Mouse (Mus musculus) intestine, embryonic 16.5 days (tissue): ENCODE results near the gene Otx1. TPM values are rescaled to one million over a fixed set of nuclear protein-coding genes. Genes with fewer than 3 reads are reported as not detected.
A peak's percentile ranks its signal among the peaks of the same experiment; 100 is the strongest.

Source experiments
- ATAC-seq: fragments of 200-750 bp; cut with Nextera tagmentation; 2 replicates; pipeline ENCODE4 v1.8.0; 2017; ENCODE audit warnings: moderate TSS enrichment, moderate library complexity
- H3K27ac ChIP-seq: fragments of 300-500 bp; sonication (generic); 2 replicates; pipeline ENCODE4 v1.5.1; 2014; ENCODE audit warnings: mild to moderate bottlenecking, low read length
- H3K27me3 ChIP-seq: fragments of 300-500 bp; sonication (generic); replicated peaks from 2 replicates; pipeline ENCODE4 v1.6.1; 2014; ENCODE audit warnings: low read length, control low read depth, mixed read lengths; ENCODE audit not compliant: control insufficient read depth, insufficient read depth
- H3K36me3 ChIP-seq: fragments of 300-500 bp; sonication (generic); 2 replicates; pipeline ENCODE4 v1.6.1; 2014; ENCODE audit warnings: low read length, control low read depth; ENCODE audit not compliant: control insufficient read depth, insufficient read depth
- H3K4me1 ChIP-seq: fragments of 300-500 bp; sonication (generic); 2 replicates; pipeline ENCODE4 v1.6.1; 2014; ENCODE audit warnings: low read length, control low read depth, mixed read lengths; ENCODE audit not compliant: control insufficient read depth, insufficient read depth
- H3K4me2 ChIP-seq: fragments of 300-500 bp; sonication (generic); 2 replicates; pipeline ENCODE4 v1.6.1; 2014; ENCODE audit warnings: low read depth, low read length, control low read depth
- H3K4me3 ChIP-seq: fragments of 300-500 bp; sonication (generic); 2 replicates; pipeline ENCODE4 v1.5.1; 2014; ENCODE audit warnings: mild to moderate bottlenecking, low read length
- H3K9ac ChIP-seq: fragments of 300-500 bp; sonication (generic); 2 replicates; pipeline ENCODE4 v1.6.1; 2014; ENCODE audit warnings: low read depth, low read length
- H3K9me3 ChIP-seq: fragments of 300-500 bp; sonication (generic); 2 replicates; pipeline ENCODE4 v1.6.1; 2016; ENCODE audit warnings: low read length, control low read depth; ENCODE audit not compliant: control insufficient read depth
- WGBS: fragments of 180-500 bp; shearing (Covaris S2); extraction: QIAGEN DNeasy Blood & Tissue Kit; methylation state at CpG from one replicate; pipeline ENCODE4 v1.1.7; 2014; 5-methylcytosine and 5-hydroxymethylcytosine counted together
- polyA plus RNA-seq: library from polyadenylated mRNA; unstranded; fragments of >200 nt; fragmentation: Nextera tagmentation; extraction: Ambion mirVana; gene quantifications from 2 replicates; pipeline ENCODE4 v1.2.1, GENCODE M21; 2015

Gene Otx1
- polyA plus RNA-seq, 1 experiment from 2014 or later: not detected

DNA sequence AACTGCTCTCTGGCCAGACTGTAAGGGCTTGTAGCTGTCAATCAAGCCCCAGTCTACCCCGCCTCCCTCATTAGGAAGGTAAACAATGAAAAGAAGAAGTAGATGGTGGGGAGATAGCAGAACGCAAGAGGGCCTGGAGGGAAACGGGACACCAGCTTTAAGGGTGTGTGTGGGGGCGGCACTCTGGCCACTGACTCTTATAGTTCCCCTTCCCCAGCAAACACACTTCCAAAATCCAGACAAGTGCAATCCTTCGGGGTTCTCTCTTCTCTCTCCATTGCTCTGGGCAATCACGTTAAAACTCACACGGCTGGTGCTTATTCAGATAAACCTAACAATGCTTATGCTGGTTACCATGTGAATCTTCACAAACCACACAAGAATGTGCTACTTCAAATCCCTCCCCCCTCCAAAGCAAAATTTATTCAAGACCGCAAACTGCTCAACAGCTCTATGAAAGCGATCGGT lies 5.5 kb upstream of the Otx1 start:
- H3K27me3 ChIP-seq: peaks cover 44% of the 10 kb centered on the region

DNA sequence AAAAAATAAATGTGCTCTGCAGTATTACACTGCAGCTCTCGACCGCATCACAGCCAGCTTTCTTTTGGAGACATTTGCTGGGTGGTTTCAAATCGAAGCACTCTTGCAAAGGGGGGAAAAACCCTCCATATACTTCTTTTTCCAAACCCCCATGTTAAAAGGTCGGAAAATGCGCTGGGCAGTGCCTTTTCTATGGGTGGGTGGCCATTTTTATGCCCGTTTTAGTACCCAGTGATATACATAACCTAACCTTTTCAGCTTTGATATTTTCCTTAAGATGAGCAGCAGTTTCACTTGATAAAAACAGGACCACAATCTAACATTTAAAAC lies 5.0 kb upstream of the Otx1 start:
- 26% methylated on average over 6 of the region's 6 CpGs for WGBS
- ATAC-seq: no peak
- H3K27ac ChIP-seq: no peak overlapping the region
- peaks cover 4% of the 10 kb centered on the region; the same call in 1 of the 2 replicates for H3K4me1 ChIP-seq
- no peak overlapping the region for H3K4me2 ChIP-seq
- no peaks in the 10 kb centered on the region for H3K36me3 ChIP-seq
- H3K9me3 ChIP-seq: no peaks in the 10 kb centered on the region
- H3K9ac ChIP-seq: no peak overlapping the region
- no peak overlapping the region for H3K4me3 ChIP-seq
- H3K27me3 ChIP-seq: peaks cover 45% of the 10 kb centered on the region

More for the DNA sequence above, 5.5 kb upstream of the Otx1 start:
- no peak overlapping the region for H3K4me2 ChIP-seq
- H3K9ac ChIP-seq: no peak overlapping the region
- peaks cover 4% of the 10 kb centered on the region; the same call in 1 of the 2 replicates for H3K4me1 ChIP-seq
- WGBS: 18% methylated on average over 10 of the region's 10 CpGs
- H3K36me3 ChIP-seq: no peaks in the 10 kb centered on the region
- no peaks in the 10 kb centered on the region for H3K9me3 ChIP-seq
- no peak for ATAC-seq
- no peak overlapping the region for H3K4me3 ChIP-seq
- no peak overlapping the region for H3K27ac ChIP-seq

DNA sequence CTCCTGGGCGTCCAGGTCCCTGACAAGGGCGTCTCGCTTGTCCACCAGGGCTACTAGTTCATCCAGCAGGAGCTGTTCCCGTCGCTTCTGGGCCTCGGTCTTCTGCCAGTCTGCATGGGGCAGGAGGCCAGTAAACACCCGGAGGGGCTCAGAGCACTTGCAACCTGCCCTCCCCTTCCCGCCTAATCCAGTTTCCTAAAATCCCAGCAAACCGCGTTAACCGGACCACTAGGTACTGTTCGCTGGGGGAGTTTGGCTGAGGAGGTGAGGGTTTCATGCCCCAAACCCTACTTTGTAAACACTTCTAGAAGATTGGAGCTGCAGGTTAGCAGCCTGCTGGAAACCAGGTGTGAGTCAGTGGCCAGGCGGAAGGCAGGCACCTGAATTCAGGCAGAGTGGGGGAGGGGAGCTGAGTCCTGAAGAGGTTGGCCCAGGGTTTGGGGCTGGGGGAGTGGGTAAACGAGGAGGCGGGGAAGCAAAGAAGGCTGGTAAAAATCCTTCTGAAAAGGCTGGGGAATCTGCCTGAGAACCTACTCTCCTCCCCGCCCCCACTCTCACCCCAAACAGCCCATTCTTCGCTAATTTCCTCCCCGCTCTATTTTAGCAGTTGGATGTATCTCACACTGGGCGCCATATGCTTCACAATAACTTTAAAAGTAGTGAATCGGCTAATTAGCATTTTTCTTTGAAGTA lies 4.5 kb upstream of the Otx1 start:
- peaks cover 4% of the 10 kb centered on the region; the same call in 1 of the 2 replicates for H3K4me1 ChIP-seq
- no peak overlapping the region for H3K27ac ChIP-seq
- H3K9ac ChIP-seq: no peak overlapping the region
- no peak overlapping the region for H3K4me3 ChIP-seq
- no peaks in the 10 kb centered on the region for H3K9me3 ChIP-seq
- H3K36me3 ChIP-seq: no peaks in the 10 kb centered on the region
- peaks cover 46% of the 10 kb centered on the region for H3K27me3 ChIP-seq
- no peak overlapping the region for H3K4me2 ChIP-seq
- no peak for ATAC-seq
- WGBS: 31% methylated on average over 20 of the region's 20 CpGs

DNA sequence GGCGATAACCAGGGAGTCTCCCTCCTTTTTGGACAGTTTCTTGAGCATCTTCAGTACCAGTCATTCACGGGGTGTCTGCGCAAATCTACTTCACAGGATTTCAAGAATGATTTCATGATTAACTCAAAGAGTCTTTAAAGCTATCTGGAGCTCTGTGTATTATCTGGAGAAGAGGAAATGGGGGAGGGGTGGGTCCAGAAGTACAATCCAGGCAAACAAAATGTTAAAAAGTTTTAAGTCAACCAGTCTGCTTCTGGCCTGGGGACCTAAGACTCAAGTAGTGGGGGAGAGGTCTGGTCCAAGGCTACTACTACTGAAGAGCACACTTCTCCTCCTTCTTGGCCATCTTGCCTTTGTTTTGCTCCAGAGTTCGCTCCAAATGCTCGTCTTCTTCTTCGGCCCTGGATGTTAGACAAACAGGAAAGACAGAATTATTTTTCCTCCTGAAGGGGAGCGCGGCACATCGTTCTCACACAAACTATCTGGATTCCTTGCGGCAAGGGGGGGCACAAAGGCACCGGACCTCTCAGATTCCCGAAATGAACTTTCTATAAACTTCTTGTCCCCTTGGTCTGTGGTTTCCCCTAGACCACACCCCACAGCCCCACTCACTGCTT lies 3.9 kb upstream of the Otx1 start:
- WGBS: 57% methylated on average over 12 of the region's 12 CpGs
- Histone ChIP-seq H3K9ac (no peak overlapping the region), H3K27ac (no peak overlapping the region), H3K27me3 (peaks cover 52% of the 10 kb centered on the region), H3K4me1 (peaks cover 10% of the 10 kb centered on the region), H3K36me3 (no peaks in the 10 kb centered on the region), H3K4me2 (no peak overlapping the region), H3K4me3 (no peak overlapping the region), H3K9me3 (no peaks in the 10 kb centered on the region)
- ATAC-seq: no peak

DNA sequence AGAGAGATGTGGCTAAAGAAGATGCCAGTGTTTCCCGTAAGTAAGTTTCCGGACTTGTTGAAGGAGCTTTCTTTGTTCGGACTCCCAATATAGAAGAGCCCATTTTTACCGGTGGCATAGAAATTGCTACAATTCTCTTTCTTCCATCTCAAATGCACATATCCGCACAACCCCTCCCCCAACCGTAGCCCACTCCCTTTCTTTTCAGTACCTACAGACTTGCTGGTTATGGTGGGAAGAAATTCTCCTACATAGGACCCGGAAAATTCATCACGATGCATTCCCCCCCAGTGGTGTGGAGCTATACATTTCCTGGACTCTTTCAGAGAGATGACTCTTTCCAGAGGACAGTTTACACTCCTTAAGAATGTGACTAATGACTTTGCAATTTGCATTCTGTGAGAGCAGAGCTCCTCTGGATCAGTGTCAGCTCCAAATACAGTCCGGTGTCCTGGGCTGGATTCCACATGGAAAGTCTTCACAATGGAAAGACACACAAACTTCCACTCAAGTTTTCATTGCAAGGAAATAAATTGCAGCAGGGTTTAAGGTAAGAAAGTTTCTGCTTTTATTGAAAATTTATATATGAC lies 2.7 kb upstream of the Otx1 start:
- H3K4me2 ChIP-seq: no peak overlapping the region
- no peak overlapping the region for H3K27ac ChIP-seq
- no peak overlapping the region for H3K9ac ChIP-seq
- WGBS: 41% methylated on average over 9 of the region's 9 CpGs
- H3K4me1 ChIP-seq: peaks cover 18% of the 10 kb centered on the region
- no peak overlapping the region for H3K4me3 ChIP-seq
- H3K27me3 ChIP-seq: peaks cover 61% of the 10 kb centered on the region
- H3K36me3 ChIP-seq: no peaks in the 10 kb centered on the region
- no peaks in the 10 kb centered on the region for H3K9me3 ChIP-seq
- ATAC-seq: no peak

DNA sequence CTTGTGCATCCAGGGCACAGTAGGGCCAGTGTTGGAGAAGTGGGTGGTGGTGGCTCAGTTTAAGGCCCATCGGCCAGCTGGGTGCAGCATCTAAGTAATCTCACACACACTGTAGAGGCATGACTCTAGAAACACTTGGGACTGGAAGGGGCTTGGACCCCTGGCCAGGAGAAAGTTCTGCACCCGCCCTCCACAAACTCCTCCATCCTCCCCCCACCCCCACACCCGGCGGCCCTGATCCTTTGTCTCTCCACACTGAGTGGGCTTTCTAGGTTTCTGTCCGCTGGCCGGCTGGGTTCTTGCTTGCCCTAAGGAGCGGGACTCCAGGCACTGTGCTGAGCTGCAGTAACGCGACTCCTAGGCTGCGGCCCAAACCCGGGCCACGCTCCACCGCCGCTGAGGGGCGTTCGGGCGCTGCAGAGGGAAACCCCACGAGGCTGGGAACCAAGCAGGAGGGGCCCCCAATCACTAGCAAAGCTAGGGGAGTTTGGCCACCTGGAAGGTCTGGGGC lies 1.7 kb upstream of the Otx1 start:
- H3K4me2 ChIP-seq: no peak overlapping the region
- WGBS: 11% methylated on average over 18 of the region's 18 CpGs
- no peaks in the 10 kb centered on the region for H3K36me3 ChIP-seq
- no peak overlapping the region for H3K27ac ChIP-seq
- peak; percentile 24; the same call in 1 of the 2 replicates for ATAC-seq
- H3K9ac ChIP-seq: no peak overlapping the region
- H3K27me3 ChIP-seq: peaks cover 71% of the 10 kb centered on the region
- H3K9me3 ChIP-seq: no peaks in the 10 kb centered on the region; the same call in 1 of the 2 replicates
- no peak overlapping the region for H3K4me3 ChIP-seq
- peaks cover 19% of the 10 kb centered on the region for H3K4me1 ChIP-seq

DNA sequence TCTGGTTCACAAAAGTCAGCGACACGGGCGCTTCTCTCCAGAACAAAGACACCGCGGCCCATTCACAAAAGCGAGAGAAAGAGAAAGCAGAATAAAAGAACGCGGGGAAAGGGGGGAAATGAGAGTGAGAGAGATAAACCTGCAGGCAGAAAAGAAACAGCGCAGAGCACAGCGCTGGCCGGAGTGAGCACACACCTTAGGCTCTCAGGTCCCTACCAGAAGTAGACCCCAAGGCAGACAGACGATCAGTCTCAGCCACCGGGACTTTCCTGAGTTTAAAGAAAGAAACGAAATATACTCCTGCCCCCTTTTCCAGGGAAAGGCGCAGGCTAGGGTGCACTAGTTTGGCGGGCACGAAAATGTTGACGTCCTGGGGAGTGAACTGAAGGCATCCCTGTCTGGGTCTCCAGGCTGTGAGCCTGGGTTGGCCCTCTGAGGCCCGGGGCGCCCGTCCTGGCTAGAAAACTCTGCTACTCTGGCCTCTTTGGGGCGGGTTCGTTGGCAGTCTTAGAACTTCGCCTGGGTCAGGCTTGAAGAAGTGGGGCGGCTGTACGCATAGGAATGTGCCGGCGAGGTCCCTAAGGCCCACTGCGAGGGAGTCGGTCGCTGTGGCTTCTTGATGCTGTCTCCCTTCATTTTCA lies 764 bp upstream of the Otx1 start:
- no peaks in the 10 kb centered on the region; the same call in 1 of the 2 replicates for H3K9me3 ChIP-seq
- peaks cover 79% of the 10 kb centered on the region for H3K27me3 ChIP-seq
- no peaks in the 10 kb centered on the region for H3K36me3 ChIP-seq
- no peak overlapping the region for H3K9ac ChIP-seq
- no peak for ATAC-seq
- H3K4me3 ChIP-seq: no peak overlapping the region
- no peak overlapping the region for H3K4me2 ChIP-seq
- H3K27ac ChIP-seq: no peak overlapping the region
- WGBS: 1% methylated on average over 31 of the region's 31 CpGs
- peaks cover 19% of the 10 kb centered on the region for H3K4me1 ChIP-seq

DNA sequence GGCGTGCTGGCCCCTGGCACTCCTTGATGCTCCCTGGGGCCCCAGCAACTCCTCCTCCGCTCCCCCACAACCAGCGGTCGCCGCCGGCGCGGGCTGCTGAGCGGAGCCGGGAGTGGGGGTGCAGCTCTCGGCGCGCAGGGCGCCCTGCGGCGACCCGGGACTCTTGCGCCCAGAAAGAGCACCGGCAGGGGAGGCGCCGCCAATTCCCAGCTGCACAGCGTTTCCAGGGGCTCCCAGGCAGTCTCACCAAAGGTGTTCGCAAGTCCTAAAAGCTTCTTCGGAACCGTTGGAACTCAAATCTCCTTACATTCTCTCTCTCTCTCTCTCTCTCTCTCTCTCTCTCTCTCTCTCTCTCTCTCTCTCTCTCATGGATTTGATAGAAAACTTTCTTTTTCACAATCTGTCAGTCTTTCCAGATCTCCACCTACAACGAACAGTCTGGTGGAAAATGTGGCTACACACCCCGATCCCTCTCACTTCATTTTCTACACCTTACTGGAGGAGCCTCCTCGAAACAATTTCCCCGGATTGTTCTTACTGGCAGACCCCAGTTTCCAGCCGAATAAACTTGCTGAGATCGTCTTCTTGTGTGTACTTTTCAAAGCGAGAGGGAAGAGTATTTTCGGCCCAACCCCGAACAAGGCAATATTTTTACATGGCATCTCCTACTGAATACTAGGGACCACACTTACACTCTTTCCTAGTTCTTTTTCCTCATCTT lies 475 bp downstream of the Otx1 start:
- Histone ChIP-seq H3K4me3 (peak overlapping the region; percentile 52), H3K4me2 (peak overlapping the region; percentile 90), H3K27ac (no peak overlapping the region), H3K27me3 (peaks cover 79% of the 10 kb centered on the region), H3K4me1 (peaks cover 19% of the 10 kb centered on the region), H3K9me3 (no peaks in the 10 kb centered on the region; the same call in 1 of the 2 replicates), H3K36me3 (no peaks in the 10 kb centered on the region), H3K9ac (peak overlapping the region; percentile 25; the same call in 1 of the 2 replicates)
- under 1% methylated on average over 34 of the region's 34 CpGs for WGBS
- no peak for ATAC-seq
